Mouse (Mus musculus): Measurements from ENCODE around the gene Ppp1r10. TPM values are rescaled to one million over a fixed set of nuclear protein-coding genes. Genes with fewer than 3 reads are reported as not detected.
"Not testable (repeated sequence)": the region's sequence is repeated elsewhere in the genome, so short reads cannot be mapped to it uniquely, and the experiment has no call there.

Gene Ppp1r10
- polyA plus RNA-seq, 1 experiment = not detected

GRCm38 (mm10) chr17:35937700-35938348 lies 21.6 kb downstream of the Ppp1r10 start:
- Histone ChIP-seq H3K4me1 (ENCODE audit: control insufficient read depth, insufficient read depth, low read length) (no peaks in the 10 kb centered on the region), H3K27ac (ENCODE audit: insufficient read depth, low read depth, low read length) (no peak overlapping the region), H3K4me3 (ENCODE audit: insufficient read depth, low read depth, low read length) (no peak overlapping the region)
- 49% methylated on average over 2 of the region's 2 CpGs for WGBS
- TF ChIP-seq CTCF (IDR thresholded peaks at IDR 0.05; ENCODE audit: insufficient read depth, low read depth, low read length) (peak; percentile 50), POLR2A (IDR thresholded peaks at IDR 0.05; ENCODE audit: insufficient read depth, low read depth, low read length) (no peak)

- WGBS = 55% methylated on average over 2 of the region's 2 CpGs
- Histone ChIP-seq H3K27ac (ENCODE audit: insufficient read depth, low read depth, low read length) (no peak overlapping the region), H3K4me1 (ENCODE audit: control insufficient read depth, insufficient read depth, low read length) (no peaks in the 10 kb centered on the region), H3K4me3 (ENCODE audit: insufficient read depth, low read depth, low read length) (no peak overlapping the region)
- TF ChIP-seq POLR2A (IDR thresholded peaks at IDR 0.05; ENCODE audit: insufficient read depth, low read depth, low read length) (no peak), CTCF (IDR thresholded peaks at IDR 0.05; ENCODE audit: insufficient read depth, low read depth, low read length) (no peak)
Observed at GRCm38 (mm10) chr17:35939108-35939507, 22.9 kb downstream of the Ppp1r10 start.

GRCm38 (mm10) chr17:35939941-35940340 lies 23.7 kb downstream of the Ppp1r10 start:
- Histone ChIP-seq H3K4me1 (ENCODE audit: control insufficient read depth, insufficient read depth, low read length) (no peaks in the 10 kb centered on the region), H3K27ac (ENCODE audit: insufficient read depth, low read depth, low read length) (no peak overlapping the region), H3K4me3 (ENCODE audit: insufficient read depth, low read depth, low read length) (no peak overlapping the region)
- no peak for TF ChIP-seq CTCF (IDR thresholded peaks at IDR 0.05; ENCODE audit: insufficient read depth, low read depth, low read length)
- TF ChIP-seq POLR2A (IDR thresholded peaks at IDR 0.05; ENCODE audit: insufficient read depth, low read depth, low read length) = no peak
- 63% methylated on average over 1 of the region's 1 CpGs for WGBS

DNA sequence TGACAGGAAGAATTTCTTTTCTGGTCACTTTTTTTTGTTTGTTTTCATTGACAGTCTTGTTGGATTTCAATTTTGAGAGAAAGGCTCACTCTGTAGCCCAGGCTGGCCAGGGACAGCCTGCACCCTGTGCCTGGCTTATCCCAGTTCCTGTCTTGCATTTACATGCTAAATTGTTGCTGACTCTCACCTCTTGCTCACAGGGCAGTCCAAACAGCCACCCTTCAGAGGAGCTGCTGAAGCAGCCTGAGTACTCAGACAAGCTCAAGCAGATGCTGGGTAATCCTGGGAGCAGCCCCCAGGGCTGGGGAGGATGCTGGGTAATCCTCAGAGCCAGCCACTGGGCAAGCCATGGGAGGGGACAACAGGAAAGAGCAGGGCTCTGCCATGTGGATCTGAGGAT lies 34.7 kb downstream of the Ppp1r10 start:
- H3K4me1 ChIP-seq (ENCODE audit: control insufficient read depth, insufficient read depth, low read length); H3K4me3 ChIP-seq (ENCODE audit: insufficient read depth, low read depth, low read length): not testable (repeated sequence)

GRCm38 (mm10) chr17:35952559-35952958 lies 36.3 kb downstream of the Ppp1r10 start:
- not testable (repeated sequence) for H3K4me3 ChIP-seq (ENCODE audit: insufficient read depth, low read depth, low read length); H3K4me1 ChIP-seq (ENCODE audit: control insufficient read depth, insufficient read depth, low read length); H3K27ac ChIP-seq (ENCODE audit: insufficient read depth, low read depth, low read length)
- 89% methylated on average over 3 of the region's 3 CpGs for WGBS

More for the DNA sequence above, 34.7 kb downstream of the Ppp1r10 start:
- not testable (repeated sequence) for H3K27ac ChIP-seq (ENCODE audit: insufficient read depth, low read depth, low read length)

GRCm38 (mm10) chr17:35954665-35955064 lies 38.4 kb downstream of the Ppp1r10 start:
- H3K4me1 ChIP-seq (ENCODE audit: control insufficient read depth, insufficient read depth, low read length) = peaks cover 23% of the 10 kb centered on the region
- H3K4me3 ChIP-seq (ENCODE audit: insufficient read depth, low read depth, low read length) = no peak overlapping the region
- TF ChIP-seq POLR2A (IDR thresholded peaks at IDR 0.05; ENCODE audit: insufficient read depth, low read depth, low read length) (no peak), CTCF (IDR thresholded peaks at IDR 0.05; ENCODE audit: insufficient read depth, low read depth, low read length) (no peak)
- 81% methylated on average over 8 of the region's 8 CpGs for WGBS
- H3K27ac ChIP-seq (ENCODE audit: insufficient read depth, low read depth, low read length) = no peak overlapping the region

- H3K27ac ChIP-seq (ENCODE audit: insufficient read depth, low read depth, low read length) = peak overlapping the region; percentile 81
- peaks cover 35% of the 10 kb centered on the region for H3K4me1 ChIP-seq (ENCODE audit: control insufficient read depth, insufficient read depth, low read length)
- no peak overlapping the region for H3K4me3 ChIP-seq (ENCODE audit: insufficient read depth, low read depth, low read length)
- WGBS = 50% methylated on average over 15 of the region's 15 CpGs
- TF ChIP-seq POLR2A (IDR thresholded peaks at IDR 0.05; ENCODE audit: insufficient read depth, low read depth, low read length) (no peak), CTCF (IDR thresholded peaks at IDR 0.05; ENCODE audit: insufficient read depth, low read depth, low read length) (no peak)
Observed at GRCm38 (mm10) chr17:35958533-35959223, 42.4 kb downstream of the Ppp1r10 start.

DNA sequence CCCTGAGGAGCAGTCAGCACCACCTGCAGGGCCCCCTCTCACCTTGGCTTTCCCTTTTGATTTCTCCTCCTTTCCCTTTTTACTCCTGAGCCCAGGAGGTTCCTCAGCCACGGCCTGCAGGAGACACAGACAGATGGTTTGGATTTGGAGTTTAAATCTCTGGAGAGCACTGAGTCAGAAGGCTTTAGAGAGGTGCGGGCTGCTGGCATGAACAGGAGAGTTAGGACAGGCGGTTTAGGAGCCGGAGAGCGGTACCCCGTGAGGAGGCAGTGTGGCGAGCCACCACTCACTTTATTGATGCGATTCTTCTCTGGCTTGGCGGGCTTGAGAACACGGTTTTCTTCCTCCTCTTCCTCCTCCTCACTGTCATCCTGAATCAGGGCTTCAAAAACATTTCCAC lies 47.0 kb downstream of the Ppp1r10 start:
- H3K4me1 ChIP-seq (ENCODE audit: control insufficient read depth, insufficient read depth, low read length) = peaks cover 25% of the 10 kb centered on the region
- TF ChIP-seq POLR2A (IDR thresholded peaks at IDR 0.05; ENCODE audit: insufficient read depth, low read depth, low read length) = no peak
- no peak for TF ChIP-seq CTCF (IDR thresholded peaks at IDR 0.05; ENCODE audit: insufficient read depth, low read depth, low read length)
- WGBS = 78% methylated on average over 10 of the region's 10 CpGs
- no peak overlapping the region for H3K4me3 ChIP-seq (ENCODE audit: insufficient read depth, low read depth, low read length)
- H3K27ac ChIP-seq (ENCODE audit: insufficient read depth, low read depth, low read length) = no peak overlapping the region

DNA sequence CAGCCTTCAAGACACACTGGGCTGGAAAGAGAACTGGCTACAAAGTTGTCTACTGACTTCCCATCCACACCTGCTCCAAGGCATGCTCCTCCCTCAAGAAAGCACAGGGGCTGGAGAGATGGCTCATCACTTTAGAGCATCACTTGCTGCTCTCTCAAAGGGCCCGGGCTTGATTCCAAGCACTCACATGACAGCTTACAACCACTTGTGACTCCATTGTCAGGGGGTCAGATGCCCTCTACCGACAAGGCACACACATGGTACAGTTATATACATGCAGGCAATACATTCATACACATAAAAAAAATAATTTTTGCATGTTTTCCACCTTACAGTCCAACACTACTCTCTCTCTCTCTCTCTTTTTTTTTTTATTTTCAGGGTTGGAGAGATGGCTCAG lies 51.4 kb downstream of the Ppp1r10 start:
- Histone ChIP-seq H3K4me1 (ENCODE audit: control insufficient read depth, insufficient read depth, low read length) (peaks cover 7% of the 10 kb centered on the region), H3K4me3 (ENCODE audit: insufficient read depth, low read depth, low read length) (no peak overlapping the region), H3K27ac (ENCODE audit: insufficient read depth, low read depth, low read length) (no peak overlapping the region)
- TF ChIP-seq POLR2A (IDR thresholded peaks at IDR 0.05; ENCODE audit: insufficient read depth, low read depth, low read length) = no peak
- no peak for TF ChIP-seq CTCF (IDR thresholded peaks at IDR 0.05; ENCODE audit: insufficient read depth, low read depth, low read length)
- 77% methylated on average over 2 of the region's 2 CpGs for WGBS
